Mouse (Mus musculus) midbrain, postnatal 0 days (tissue): ENCODE measurements at regions not wholly inside any gene's neighbourhood (a gene's known extent, or its start where the extent isn't known, plus 50 kb on each side); places are given as distances from the start of the nearest gene placed in this dataset.

Source experiments
- ATAC-seq: fragments of 200-750 bp; cut with Nextera tagmentation; 2 replicates; pipeline ENCODE4 v1.8.0; 2017; ENCODE audit warnings: moderate number of reproducible peaks, mild to moderate bottlenecking, moderate TSS enrichment, moderate library complexity; ENCODE audit not compliant: low FRiP score
- DNase-seq: peaks from one replicate; pipeline ENCODE4 v3.0.0-alpha.2; 2015; ENCODE audit warnings: low spot score
- H3K27ac ChIP-seq: fragments of 300-500 bp; sonication (generic); 2 replicates; pipeline ENCODE4 v1.5.1; 2014; ENCODE audit warnings: low read depth, mild to moderate bottlenecking, low read length, mixed read lengths
- H3K27me3 ChIP-seq: fragments of 300-500 bp; sonication (generic); 2 replicates; pipeline ENCODE4 v1.6.1; 2014; ENCODE audit warnings: low read length, control low read depth, mixed read lengths; ENCODE audit not compliant: insufficient read depth
- H3K36me3 ChIP-seq: fragments of 300-500 bp; sonication (generic); 2 replicates; pipeline ENCODE4 v1.6.1; 2014; ENCODE audit warnings: low read length, control low read depth, mixed read lengths; ENCODE audit not compliant: insufficient read depth
- H3K4me1 ChIP-seq: fragments of 300-500 bp; sonication (generic); 2 replicates; pipeline ENCODE4 v1.6.1; 2014; ENCODE audit warnings: mild to moderate bottlenecking, control low read depth, antibody characterized with exemption, low read length, mixed read lengths; ENCODE audit not compliant: insufficient read depth
- H3K4me2 ChIP-seq: fragments of 300-500 bp; sonication (generic); 2 replicates; pipeline ENCODE4 v1.6.1; 2014; ENCODE audit warnings: low read depth, mild to moderate bottlenecking, low read length, mixed read lengths; ENCODE audit not compliant: poor library complexity, severe bottlenecking
- H3K4me3 ChIP-seq: fragments of 300-500 bp; sonication (generic); 2 replicates; pipeline ENCODE4 v1.5.1; 2014; ENCODE audit warnings: low read depth, mild to moderate bottlenecking, low read length, moderate library complexity
- H3K9ac ChIP-seq: fragments of 300-500 bp; sonication (generic); replicated peaks from 2 replicates; pipeline ENCODE4 v1.6.1; 2014; ENCODE audit warnings: mild to moderate bottlenecking, low read length, moderate library complexity, mixed read lengths; ENCODE audit not compliant: poor library complexity, severe bottlenecking
- H3K9me3 ChIP-seq: fragments of 300-500 bp; sonication (generic); 2 replicates; pipeline ENCODE4 v1.6.1; 2016; ENCODE audit warnings: low read length, control low read depth
- CTCF ChIP-seq: IDR thresholded peaks from 2 replicates; pipeline ENCODE4 v1.5.1; 2016; ENCODE audit warnings: antibody characterized with exemption, mild to moderate bottlenecking
- WGBS: fragments of 180-500 bp; shearing (Covaris S2); extraction: QIAGEN DNeasy Blood & Tissue Kit; methylation state at CpG from one replicate; pipeline ENCODE4 v1.1.7; 2014; 5-methylcytosine and 5-hydroxymethylcytosine counted together

DNA sequence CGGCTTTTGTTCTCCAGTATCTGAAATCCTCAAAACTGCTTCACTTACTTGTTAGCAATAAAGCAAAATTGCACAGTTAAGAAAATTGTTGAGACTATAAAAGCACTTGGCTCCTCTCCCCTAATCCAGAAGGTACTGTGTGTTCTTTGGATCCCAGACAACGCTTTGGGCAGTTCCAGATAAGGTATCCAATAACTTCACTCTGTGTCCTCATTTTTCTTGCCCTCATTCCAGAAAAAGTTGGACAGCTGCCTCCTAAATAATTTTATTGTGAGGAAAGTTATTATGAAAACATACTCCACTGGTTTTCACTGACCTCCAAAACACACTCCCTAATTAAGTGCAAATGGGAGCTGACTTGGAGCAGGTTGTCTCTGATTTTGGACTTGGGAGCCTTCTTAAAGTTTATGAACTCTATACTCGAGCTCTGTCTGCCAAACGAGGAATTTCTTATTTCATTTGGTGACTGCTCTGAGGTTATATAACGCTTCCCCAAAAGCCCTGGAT is 285.2 kb downstream of the Hlx start:
- no peak for ATAC-seq
- no peak for TF ChIP-seq CTCF
- no peaks in the 10 kb centered on the region for H3K4me1 ChIP-seq
- no peak overlapping the region for H3K27ac ChIP-seq
- H3K27me3 ChIP-seq: no peaks in the 10 kb centered on the region
- H3K4me3 ChIP-seq: no peak overlapping the region
- no peaks in the 10 kb centered on the region for H3K36me3 ChIP-seq
- WGBS: 73% methylated on average over 5 of the region's 5 CpGs
- H3K4me2 ChIP-seq: no peak overlapping the region
- H3K9me3 ChIP-seq: no peaks in the 10 kb centered on the region
- no peak overlapping the region for H3K9ac ChIP-seq
- no peak for DNase-seq

DNA sequence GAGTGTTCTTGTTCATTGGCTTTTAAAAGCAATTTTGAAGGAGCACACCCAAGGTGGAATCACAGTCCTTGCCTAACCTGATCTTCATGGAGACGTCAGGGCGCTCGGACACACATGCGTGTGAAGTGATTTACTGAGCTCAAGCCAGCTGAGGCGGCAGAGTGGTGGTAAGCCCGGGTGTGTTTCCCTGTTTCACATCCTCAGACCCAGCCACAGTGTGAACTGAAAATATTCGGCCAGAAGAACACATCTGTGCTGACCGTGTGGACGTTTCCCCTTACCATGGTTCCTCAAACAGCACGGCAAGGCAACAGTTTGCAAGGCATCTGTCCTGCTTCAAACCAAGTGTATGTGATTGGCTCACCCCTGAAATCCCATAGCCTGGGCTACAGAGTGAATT is 288.2 kb downstream of the Hlx start:
- H3K36me3 ChIP-seq: no peaks in the 10 kb centered on the region
- H3K9me3 ChIP-seq: no peaks in the 10 kb centered on the region
- no peak overlapping the region for H3K9ac ChIP-seq
- TF ChIP-seq CTCF: no peak
- no peak for DNase-seq
- H3K27ac ChIP-seq: no peak overlapping the region
- H3K27me3 ChIP-seq: no peaks in the 10 kb centered on the region
- no peak overlapping the region for H3K4me3 ChIP-seq
- H3K4me1 ChIP-seq: no peaks in the 10 kb centered on the region
- no peak overlapping the region for H3K4me2 ChIP-seq
- 92% methylated on average over 10 of the region's 10 CpGs for WGBS
- ATAC-seq: no peak

DNA sequence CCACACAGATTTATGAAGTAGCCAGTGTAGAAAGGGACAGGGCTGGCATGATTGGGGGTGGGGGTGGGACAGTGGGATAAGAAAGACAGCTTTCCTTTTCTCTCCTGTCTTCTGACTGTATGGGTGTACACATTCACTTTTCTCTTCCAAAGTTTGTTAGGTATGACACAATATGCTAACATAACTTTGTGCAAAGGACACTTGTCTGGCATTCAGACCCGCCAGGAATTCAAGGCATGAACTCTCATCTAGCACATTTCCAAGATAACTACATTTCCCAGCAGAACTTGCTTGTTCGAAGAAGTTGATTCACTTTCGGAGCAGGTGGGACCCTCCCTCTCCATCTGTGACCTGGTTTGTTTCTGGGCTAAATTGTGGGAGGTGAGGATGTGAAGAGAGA is 289.7 kb downstream of the Hlx start:
- no peak for DNase-seq
- H3K9ac ChIP-seq: no peak overlapping the region
- TF ChIP-seq CTCF: no peak
- no peaks in the 10 kb centered on the region for H3K9me3 ChIP-seq
- no peak overlapping the region for H3K4me3 ChIP-seq
- no peak overlapping the region for H3K4me2 ChIP-seq
- no peaks in the 10 kb centered on the region for H3K27me3 ChIP-seq
- no peaks in the 10 kb centered on the region for H3K36me3 ChIP-seq
- ATAC-seq: no peak
- no peaks in the 10 kb centered on the region for H3K4me1 ChIP-seq
- WGBS: 79% methylated on average over 3 of the region's 3 CpGs
- H3K27ac ChIP-seq: no peak overlapping the region

DNA sequence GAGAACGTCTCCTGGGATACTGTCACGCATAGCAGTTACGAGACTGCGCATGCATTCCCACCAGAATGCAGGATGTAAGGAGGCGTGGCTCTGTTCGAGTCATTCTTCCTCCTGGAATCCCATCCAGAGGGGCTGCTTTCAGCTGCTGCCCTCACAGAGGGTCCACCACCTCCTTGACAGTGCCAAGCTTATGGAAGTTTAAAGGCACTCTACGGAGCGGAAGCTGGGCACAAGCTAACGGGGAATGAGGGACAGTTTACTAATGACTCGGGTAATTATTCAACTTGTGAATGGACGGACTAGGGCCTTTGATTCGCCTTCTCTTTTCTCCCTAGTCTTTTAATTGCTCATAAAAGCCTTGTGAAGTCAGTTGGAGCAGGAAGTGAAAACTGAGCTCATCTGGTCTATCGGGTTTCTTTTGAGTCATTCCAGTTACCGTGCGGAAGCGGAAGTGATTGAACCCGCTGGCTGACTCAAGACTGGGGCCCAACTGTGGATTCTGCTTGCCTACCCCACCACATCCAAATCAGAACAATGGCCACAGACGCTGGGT is 291.3 kb downstream of the Hlx start:
- 40% methylated on average over 18 of the region's 18 CpGs for WGBS
- no peak for TF ChIP-seq CTCF

DNA sequence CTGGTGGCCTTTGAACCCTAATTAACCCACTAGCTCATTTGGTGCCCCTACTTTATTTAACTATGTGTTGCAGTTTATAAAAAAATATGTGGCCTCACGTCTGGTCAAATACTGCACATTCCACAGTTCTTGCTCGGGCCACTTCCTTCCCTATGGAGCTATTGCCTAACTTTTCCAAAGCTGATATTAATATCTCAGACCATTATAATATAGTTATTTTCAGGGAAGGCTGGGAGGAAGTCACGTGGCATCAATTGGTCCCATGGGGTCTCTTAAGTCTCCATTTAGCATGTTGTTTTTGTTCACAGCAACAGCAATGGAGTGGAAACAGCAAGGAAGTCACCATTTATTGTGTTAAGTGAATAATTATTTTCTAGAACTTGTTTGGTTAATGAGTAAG is 292.9 kb downstream of the Hlx start:
- Histone ChIP-seq H3K9ac (no peak overlapping the region), H3K4me1 (no peaks in the 10 kb centered on the region), H3K9me3 (no peaks in the 10 kb centered on the region), H3K27ac (no peak overlapping the region), H3K27me3 (no peaks in the 10 kb centered on the region), H3K4me3 (no peak overlapping the region), H3K36me3 (no peaks in the 10 kb centered on the region), H3K4me2 (no peak overlapping the region)
- 75% methylated on average over 3 of the region's 3 CpGs for WGBS
- no peak for ATAC-seq
- DNase-seq: no peak
- no peak for TF ChIP-seq CTCF

More for the DNA sequence above, 291.3 kb downstream of the Hlx start:
- no peaks in the 10 kb centered on the region for H3K36me3 ChIP-seq
- H3K27ac ChIP-seq: no peak overlapping the region
- peak overlapping the region; percentile 21; the same call in 1 of the 2 replicates for H3K4me3 ChIP-seq
- H3K9ac ChIP-seq: no peak overlapping the region
- no peaks in the 10 kb centered on the region for H3K9me3 ChIP-seq
- DNase-seq: peak; percentile 69
- no peaks in the 10 kb centered on the region for H3K4me1 ChIP-seq
- H3K4me2 ChIP-seq: peak overlapping the region; percentile 36
- H3K27me3 ChIP-seq: no peaks in the 10 kb centered on the region
- peak; percentile 49 for ATAC-seq

DNA sequence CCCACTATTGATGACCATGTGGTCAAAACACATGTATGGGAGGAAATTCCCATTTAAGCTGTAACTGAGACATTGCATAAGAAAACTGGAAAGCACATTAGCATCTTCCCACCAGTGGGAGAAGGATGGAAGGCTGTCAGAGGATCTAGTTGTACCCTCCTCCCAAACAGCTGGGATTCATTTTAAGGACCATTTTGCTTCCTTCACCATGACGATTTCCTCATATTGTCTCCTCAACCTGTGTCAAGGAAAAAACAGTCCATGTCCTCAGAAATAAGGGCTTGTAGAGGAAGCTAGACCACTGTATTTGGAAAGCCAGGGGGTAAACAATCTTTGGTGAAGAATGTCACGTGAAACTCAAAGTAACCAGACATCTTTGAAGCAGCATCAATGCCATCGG is 296.0 kb downstream of the Hlx start:
- Histone ChIP-seq H3K4me3 (no peak overlapping the region), H3K36me3 (no peaks in the 10 kb centered on the region), H3K9me3 (no peaks in the 10 kb centered on the region), H3K4me1 (no peaks in the 10 kb centered on the region), H3K9ac (no peak overlapping the region), H3K4me2 (no peak overlapping the region), H3K27me3 (no peaks in the 10 kb centered on the region), H3K27ac (no peak overlapping the region)
- TF ChIP-seq CTCF: no peak
- 79% methylated on average over 3 of the region's 3 CpGs for WGBS
- ATAC-seq: no peak
- DNase-seq: no peak
